Mouse (Mus musculus): ENCODE results near the gene Gm4779. TPM values are rescaled to one million over a fixed set of nuclear protein-coding genes. Genes with fewer than 3 reads are reported as not detected.
A peak's percentile ranks its signal among the peaks of the same experiment; 100 is the strongest.

Gene Gm4779
- total and polyA plus RNA-seq, 3 experiments = not detected

GRCm38 (mm10) chrX:101811750-101812149 is 17.5 kb upstream of the Gm4779 start:
- Histone ChIP-seq H3K4me1 (ENCODE audit: control insufficient read depth in 1 of 2, insufficient read depth in 2 of 2, low read length in 2 of 2) (no peaks in the 10 kb centered on the region), H3K4me3 (ENCODE audit: control insufficient read depth in 1 of 2, insufficient read depth in 1 of 2, low read depth in 2 of 2, low read length in 2 of 2) (no peak overlapping the region), H3K27me3 (ENCODE audit: control insufficient read depth in 1 of 2, insufficient read depth in 2 of 2, low read length in 2 of 2) (peaks cover 0 to 2% of the 10 kb centered on the region in 2 experiments; a peak in 2 of 4 replicates), H3K27ac (ENCODE audit: control insufficient read depth, low read depth, low read length) (no peak overlapping the region), H3K9me3 (replicated peaks; ENCODE audit: insufficient read depth, low read length) (no peaks in the 10 kb centered on the region), H3K79me2 (ENCODE audit: control insufficient read depth, insufficient read depth, low read length, poor library complexity) (no peaks in the 10 kb centered on the region), H3K36me3 (ENCODE audit: control insufficient read depth in 1 of 2, insufficient read depth in 2 of 2, low read length in 2 of 2) (no peaks in the 10 kb centered on the region), H3K9ac (ENCODE audit: control insufficient read depth, low read depth, low read length, poor library complexity, severe bottlenecking) (no peak overlapping the region)
- no peak for DNase-seq (ENCODE audit: low read depth, low spot score)
- no peak for TF ChIP-seq CHD2 (IDR thresholded peaks at IDR 0.05; ENCODE audit: low read length)
- no peak for TF ChIP-seq EP300 (IDR thresholded peaks at IDR 0.05; ENCODE audit: low read depth in 1 of 2, low read length in 2 of 2)
- no peak for TF ChIP-seq CTCF (IDR thresholded peaks at IDR 0.05 in 2 of 3, conservative IDR thresholded peaks at IDR 0.05 in 1 of 3; ENCODE audit: control insufficient read depth in 1 of 3, insufficient read depth in 1 of 3, low read depth in 2 of 3, low read length in 3 of 3, poor library complexity in 1 of 3, severe bottlenecking in 1 of 3)
- TF ChIP-seq POLR2A (IDR thresholded peaks at IDR 0.05; ENCODE audit: control insufficient read depth in 1 of 2, insufficient read depth in 1 of 2, low read depth in 1 of 2, low read length in 2 of 2, poor library complexity in 1 of 2) = no peak
- no peak for TF ChIP-seq UBTF (IDR thresholded peaks at IDR 0.05; ENCODE audit: borderline replicate concordance, insufficient read depth, low read depth, low read length)
- TF ChIP-seq SIN3A (IDR thresholded peaks at IDR 0.05; ENCODE audit: low read length) = no peak
- no peak for TF ChIP-seq MXI1 (IDR thresholded peaks at IDR 0.05; ENCODE audit: low read depth, low read length)
- no peak for TF ChIP-seq GATA1 (IDR thresholded peaks at IDR 0.05; ENCODE audit: low read depth, low read length)
- no peak for TF ChIP-seq RCOR1 (IDR thresholded peaks at IDR 0.05; ENCODE audit: low read depth, low read length)
- no peak for TF ChIP-seq HCFC1 (IDR thresholded peaks at IDR 0.05; ENCODE audit: low read depth, low read length)
- no peak for TF ChIP-seq ZC3H11A (IDR thresholded peaks at IDR 0.05; ENCODE audit: low read depth, low read length)
- no peak for TF ChIP-seq MAZ (IDR thresholded peaks at IDR 0.05; ENCODE audit: low read depth, low read length)
- no peak for TF ChIP-seq JUND (IDR thresholded peaks at IDR 0.05; ENCODE audit: low read depth, low read length)
- TF ChIP-seq RAD21 (IDR thresholded peaks at IDR 0.05; ENCODE audit: low read depth, low read length) = no peak
- TF ChIP-seq E2F4 (IDR thresholded peaks at IDR 0.05; ENCODE audit: borderline replicate concordance, low read depth, low read length) = no peak
- TF ChIP-seq CHD1 (IDR thresholded peaks at IDR 0.05; ENCODE audit: low read depth, low read length) = no peak
- no peak for TF ChIP-seq ZMIZ1 (IDR thresholded peaks at IDR 0.05; ENCODE audit: low read depth, low read length)
- no peak for TF ChIP-seq ZNF384 (IDR thresholded peaks at IDR 0.05; ENCODE audit: low read depth, low read length)
- no peak for TF ChIP-seq SMC3 (IDR thresholded peaks at IDR 0.05; ENCODE audit: low read depth, low read length)
- TF ChIP-seq MYB (IDR thresholded peaks at IDR 0.05; ENCODE audit: low read depth, low read length) = no peak

- Histone ChIP-seq H3K4me1 (ENCODE audit: control insufficient read depth in 1 of 2, insufficient read depth in 2 of 2, low read length in 2 of 2) (no peaks in the 10 kb centered on the region), H3K27me3 (ENCODE audit: control insufficient read depth in 1 of 2, insufficient read depth in 2 of 2, low read length in 2 of 2) (peaks cover 0 to 2% of the 10 kb centered on the region in 2 experiments; a peak in 2 of 4 replicates)
- DNase-seq (ENCODE audit: low read depth, low spot score) = peak; percentile 52
Observed at GRCm38 (mm10) chrX:101805512-101805911, 11.3 kb upstream of the Gm4779 start.

More at GRCm38 (mm10) chrX:101805512-101805911, 11.3 kb upstream of the Gm4779 start:
- no peak overlapping the region for H3K4me3 ChIP-seq (ENCODE audit: control insufficient read depth in 1 of 2, insufficient read depth in 1 of 2, low read depth in 2 of 2, low read length in 2 of 2)
- no peaks in the 10 kb centered on the region for H3K36me3 ChIP-seq (ENCODE audit: control insufficient read depth in 1 of 2, insufficient read depth in 2 of 2, low read length in 2 of 2)
- H3K79me2 ChIP-seq (ENCODE audit: control insufficient read depth, insufficient read depth, low read length, poor library complexity) = no peaks in the 10 kb centered on the region
- TF ChIP-seq TAL1 (IDR thresholded peaks at IDR 0.05; ENCODE audit: low read length) (no peak), CTCF (IDR thresholded peaks at IDR 0.05 in 2 of 3, conservative IDR thresholded peaks at IDR 0.05 in 1 of 3; ENCODE audit: control insufficient read depth in 1 of 3, insufficient read depth in 1 of 3, low read depth in 2 of 3, low read length in 3 of 3, poor library complexity in 1 of 3, severe bottlenecking in 1 of 3) (peak; percentile 13 to 56 (median 31); a peak in 5 of 6 replicates), RAD21 (IDR thresholded peaks at IDR 0.05; ENCODE audit: low read depth, low read length) (peak; percentile 58), SMC3 (IDR thresholded peaks at IDR 0.05; ENCODE audit: low read depth, low read length) (peak; percentile 53)
- no peaks in the 10 kb centered on the region for H3K9me3 ChIP-seq (replicated peaks; ENCODE audit: insufficient read depth, low read length)
- H3K27ac ChIP-seq (ENCODE audit: control insufficient read depth, low read depth, low read length) = no peak overlapping the region
- H3K9ac ChIP-seq (ENCODE audit: control insufficient read depth, low read depth, low read length, poor library complexity, severe bottlenecking) = no peak overlapping the region
